Mouse (Mus musculus) E14TG2a.4 (cell line): ENCODE data around the gene Olfr51.
A peak's percentile ranks its signal among the peaks of the same experiment; 100 is the strongest.
"Not testable (repeated sequence)": the region's sequence is repeated elsewhere in the genome, so short reads cannot be mapped to it uniquely, and the experiment has no call there.

Experiments
- H3K27me3 ChIP-seq: 2 replicates; pipeline ENCODE4 v1.6.1; 2014; ENCODE audit warnings: low read length, control low read depth; ENCODE audit not compliant: insufficient read depth
- H3K36me3 ChIP-seq: 2 replicates; pipeline ENCODE4 v1.6.1; 2014; ENCODE audit warnings: low read length, control low read depth; ENCODE audit not compliant: insufficient read depth
- H3K4me1 ChIP-seq: replicated peaks from 2 replicates; pipeline ENCODE4 v1.6.1; 2014; ENCODE audit warnings: low read depth, low read length, control low read depth
- H3K4me3 ChIP-seq: replicated peaks from 2 replicates; pipeline ENCODE4 v1.5.1; 2014; ENCODE audit warnings: mild to moderate bottlenecking, low read length
- H3K9me3 ChIP-seq: 2 replicates; pipeline ENCODE4 v1.6.1; 2014; ENCODE audit warnings: low read length, control low read depth
- CTCF ChIP-seq: conservative IDR thresholded peaks from 2 replicates; pipeline ENCODE4 v1.5.1; 2014; ENCODE audit warnings: low read length
- NANOG ChIP-seq: IDR thresholded peaks from 2 replicates; pipeline ENCODE4 v1.6.1; 2014; ENCODE audit warnings: borderline replicate concordance, low read length, mixed read lengths
- POU5F1 ChIP-seq: IDR thresholded peaks from 2 replicates; pipeline ENCODE4 v1.6.1; 2014; ENCODE audit warnings: low read length, borderline replicate concordance

The Olfr51 gene

GRCm38 (mm10) chr11:51030225-51030624, 26.8 kb downstream of the Olfr51 start:
- Histone ChIP-seq H3K4me1 (peaks cover 21% of the 10 kb centered on the region), H3K4me3 (no peak overlapping the region), H3K27me3 (no peaks in the 10 kb centered on the region), H3K36me3 (no peaks in the 10 kb centered on the region), H3K9me3 (peaks cover under 1% of the 10 kb centered on the region)
- TF ChIP-seq CTCF: no peak

DNA sequence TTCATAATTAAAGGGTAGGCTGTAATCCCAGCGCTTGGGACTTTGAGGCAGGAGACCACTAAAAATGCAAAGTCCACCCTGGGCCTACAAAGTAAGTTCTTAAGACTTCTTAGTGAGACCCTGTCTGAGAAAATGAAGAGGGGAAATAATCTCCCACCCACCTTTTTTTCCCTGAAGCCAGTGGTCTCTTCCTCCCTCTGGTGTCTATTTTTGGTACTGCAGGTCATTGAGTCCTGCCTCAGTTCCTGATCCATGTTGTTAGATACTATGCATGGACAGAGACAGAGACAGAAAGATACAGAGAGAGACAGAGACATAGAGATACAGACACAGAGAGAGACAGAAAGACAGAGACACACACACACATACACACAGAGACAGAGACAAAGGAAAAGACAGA, 29.5 kb downstream of the Olfr51 start:
- Histone ChIP-seq H3K4me3 (no peak overlapping the region), H3K9me3 (peaks cover 14% of the 10 kb centered on the region), H3K27me3 (no peaks in the 10 kb centered on the region), H3K4me1 (peaks cover 21% of the 10 kb centered on the region), H3K36me3 (no peaks in the 10 kb centered on the region)
- TF ChIP-seq CTCF (peak; percentile 98), POU5F1 (no peak), NANOG (no peak)

DNA sequence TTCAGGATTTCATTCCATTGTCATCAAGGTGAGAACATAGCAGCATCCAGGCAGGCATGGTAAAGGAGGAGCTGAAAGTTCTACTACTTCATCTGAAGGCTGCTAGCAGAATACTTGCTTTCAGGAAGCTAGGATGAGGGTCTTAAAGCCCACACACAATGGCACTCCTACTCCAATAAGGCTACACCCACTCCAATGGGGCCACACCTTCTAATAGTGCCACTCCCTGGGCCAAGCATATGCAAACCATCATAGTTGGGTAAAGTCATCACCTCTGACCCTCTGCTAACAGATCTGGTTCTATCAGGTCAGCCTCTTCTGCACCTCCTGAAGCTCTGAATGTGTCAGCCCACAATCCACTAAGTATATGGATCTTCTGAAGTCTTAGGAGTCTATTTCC, 30.7 kb downstream of the Olfr51 start:
- not testable (repeated sequence) for H3K4me3 ChIP-seq, H3K27me3 ChIP-seq, H3K36me3 ChIP-seq
- Histone ChIP-seq H3K4me1 (peaks cover 21% of the 10 kb centered on the region), H3K9me3 (peaks cover 14% of the 10 kb centered on the region)

DNA sequence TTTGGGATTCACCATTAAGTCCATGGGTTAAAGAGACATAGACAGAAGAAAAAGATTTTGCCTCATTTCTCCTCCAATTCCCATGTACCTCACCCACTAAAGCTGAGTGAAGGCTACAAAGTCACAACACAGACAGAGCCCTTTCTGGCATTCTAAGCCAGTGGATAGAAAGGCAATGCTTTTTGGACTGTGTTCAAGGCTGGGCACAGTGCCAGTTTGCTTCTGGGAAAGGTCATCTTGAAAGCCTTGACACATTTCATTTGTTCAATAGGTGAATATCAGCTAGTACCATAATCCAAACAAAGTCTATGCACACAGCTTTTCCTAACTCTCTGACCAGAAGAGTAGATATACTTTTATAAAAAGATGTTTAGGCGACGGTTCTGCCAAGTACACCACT, 32.6 kb downstream of the Olfr51 start:
- Histone ChIP-seq H3K36me3 (no peaks in the 10 kb centered on the region), H3K4me1 (peaks cover 21% of the 10 kb centered on the region), H3K9me3 (peaks cover 14% of the 10 kb centered on the region), H3K27me3 (no peaks in the 10 kb centered on the region), H3K4me3 (no peak overlapping the region)
- TF ChIP-seq CTCF (no peak), NANOG (no peak), POU5F1 (no peak)

DNA sequence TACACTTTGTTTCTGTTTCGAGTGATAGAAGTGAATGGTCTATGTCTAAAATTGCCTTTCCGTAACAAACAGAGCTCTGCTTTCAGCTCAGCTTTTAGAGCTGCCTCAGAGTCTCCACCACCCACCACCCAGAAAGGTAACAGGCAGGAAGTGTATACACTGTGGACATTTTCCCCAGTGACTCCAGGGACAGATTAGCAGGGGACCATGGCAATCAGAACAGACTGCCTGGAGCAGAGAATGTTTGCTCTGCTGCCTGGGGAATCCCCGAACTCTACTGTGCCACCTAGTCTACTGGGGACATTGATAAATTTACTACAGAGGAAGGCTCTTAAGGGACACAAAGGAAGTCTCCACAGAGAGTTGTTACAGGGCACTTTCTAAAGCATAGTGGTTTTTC, 41.4 kb downstream of the Olfr51 start:
- not testable (repeated sequence) for H3K4me3 ChIP-seq, H3K27me3 ChIP-seq, H3K36me3 ChIP-seq, H3K9me3 ChIP-seq, H3K4me1 ChIP-seq

GRCm38 (mm10) chr11:51047809-51048208, 44.4 kb downstream of the Olfr51 start, which contains the start of gene Olfr1375:
Gene Olfr1375 (plus strand): TSS chr11:51048109.
- not testable (repeated sequence) for H3K4me3 ChIP-seq

DNA sequence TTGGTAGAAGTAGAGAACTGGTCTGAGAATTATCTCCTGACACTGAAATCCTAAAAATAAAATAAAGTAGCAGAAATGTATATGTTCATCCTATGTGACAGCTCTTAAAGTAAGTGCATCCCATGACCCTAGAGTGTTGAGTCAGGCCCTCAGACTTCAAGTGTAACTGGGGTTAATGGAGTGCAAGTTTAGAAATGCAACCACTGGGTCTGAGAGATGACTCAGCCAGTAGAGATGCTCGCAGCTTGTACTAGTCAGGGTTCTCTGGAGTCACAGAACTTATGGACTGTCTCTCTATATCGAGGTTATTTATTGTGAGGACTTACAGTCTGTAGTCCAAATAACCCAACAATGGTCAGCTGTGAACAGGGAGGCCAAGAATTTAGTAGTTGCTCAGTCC, 48.3 kb downstream of the Olfr51 start:
- no peaks in the 10 kb centered on the region for H3K9me3 ChIP-seq
- no peaks in the 10 kb centered on the region for H3K27me3 ChIP-seq
- no peak overlapping the region for H3K4me3 ChIP-seq
- TF ChIP-seq NANOG: no peak
- TF ChIP-seq CTCF: no peak
- TF ChIP-seq POU5F1: no peak
- peaks cover 12% of the 10 kb centered on the region for H3K4me1 ChIP-seq
- H3K36me3 ChIP-seq: no peaks in the 10 kb centered on the region

More at GRCm38 (mm10) chr11:51047809-51048208, 44.4 kb downstream of the Olfr51 start, which contains the start of gene Olfr1375:
- H3K27me3 ChIP-seq, H3K9me3 ChIP-seq, H3K4me1 ChIP-seq, H3K36me3 ChIP-seq: not testable (repeated sequence)

- TF ChIP-seq CTCF (peak; percentile 69), NANOG (no peak), POU5F1 (no peak)
- no peak overlapping the region for H3K4me3 ChIP-seq
- no peaks in the 10 kb centered on the region for H3K9me3 ChIP-seq
- H3K27me3 ChIP-seq: no peaks in the 10 kb centered on the region
- no peaks in the 10 kb centered on the region for H3K36me3 ChIP-seq
- H3K4me1 ChIP-seq: peaks cover 12% of the 10 kb centered on the region
Measured at GRCm38 (mm10) chr11:51053230-51053629, 49.8 kb downstream of the Olfr51 start.

DNA sequence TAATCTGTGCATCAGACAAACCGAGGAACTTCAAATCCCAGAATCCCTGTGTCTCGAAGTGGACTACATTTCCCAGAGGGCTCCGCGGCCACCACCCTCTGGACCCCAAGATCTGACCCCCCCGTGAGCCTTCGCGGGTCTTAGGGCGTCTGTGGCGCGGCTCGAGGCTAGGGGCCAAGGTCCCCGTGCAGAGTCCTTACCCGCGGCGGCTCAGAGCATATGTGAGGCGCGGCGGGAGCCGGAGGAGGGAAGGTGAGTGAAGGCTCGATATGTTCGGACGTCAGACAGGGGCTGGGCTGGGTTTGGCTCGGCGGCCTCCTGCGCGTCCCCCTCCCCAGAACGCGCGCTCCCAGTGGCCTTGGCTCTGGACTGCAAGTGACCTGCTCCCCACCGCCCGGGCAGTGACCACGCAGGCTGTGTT, 55.8 kb downstream of the Olfr51 start, which contains the start of gene Zfp354a:
TSS of gene Zfp354a (plus strand) at position 107 of the 421 bp plus-strand sequence.
- peaks cover 7% of the 10 kb centered on the region for H3K36me3 ChIP-seq
- peaks cover 9% of the 10 kb centered on the region for H3K27me3 ChIP-seq
- H3K4me3 ChIP-seq: peak within 1 kb of the TSS; percentile 95
- H3K4me1 ChIP-seq: peaks cover 14% of the 10 kb centered on the region
- H3K9me3 ChIP-seq: no peaks in the 10 kb centered on the region
- TF ChIP-seq CTCF: no peak
- TF ChIP-seq NANOG: no peak
- TF ChIP-seq POU5F1: no peak
